Mouse (Mus musculus): ENCODE measurements around the gene Cntfr.

DNA sequence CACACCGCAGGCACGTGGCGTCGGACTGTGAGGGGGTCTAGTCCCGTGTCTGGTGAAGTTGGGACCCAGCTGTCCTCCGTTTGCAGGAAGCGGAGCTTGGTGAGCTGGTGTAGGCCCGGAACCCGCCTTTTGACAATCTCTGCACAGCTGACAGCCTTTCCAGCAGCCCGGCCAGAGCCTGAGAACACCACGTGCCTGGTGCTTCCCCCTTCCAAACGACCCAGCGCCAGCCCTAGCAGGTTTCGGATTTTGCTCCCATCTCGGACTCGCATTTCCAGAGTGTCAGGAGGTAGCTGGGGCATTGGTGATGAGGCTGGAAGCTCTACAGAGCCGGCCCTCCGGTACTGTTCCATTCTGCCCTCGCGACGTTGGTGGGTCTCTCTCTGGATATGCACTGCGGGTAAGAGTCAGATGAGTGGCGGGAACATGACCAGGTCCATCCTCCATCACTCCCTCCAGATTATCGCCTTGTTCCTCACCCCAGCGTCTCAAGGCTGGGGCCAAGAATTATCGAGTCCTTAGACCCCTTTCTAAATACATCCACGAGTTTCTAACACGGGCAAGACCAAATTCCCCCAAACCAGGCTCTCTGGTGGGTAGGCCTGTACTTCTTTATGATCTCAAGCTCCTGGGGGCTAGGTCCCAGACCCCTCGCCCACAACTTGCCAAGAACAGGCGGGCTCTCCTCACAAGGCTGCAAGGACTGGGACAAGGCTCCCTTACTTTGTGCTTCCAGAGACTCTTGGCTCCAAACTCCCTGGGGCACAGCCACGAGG is 15.7 kb upstream of the Cntfr start:
- TF ChIP-seq CTCF (IDR thresholded peaks at IDR 0.05; ENCODE audit: control insufficient read depth, insufficient read depth, insufficient replicate concordance, low read depth, low read length), result no peak
- TF ChIP-seq POLR2A (IDR thresholded peaks at IDR 0.05; ENCODE audit: control insufficient read depth, low read depth, low read length), result no peak
